Mouse (Mus musculus) brain, embryonic 14.5 days (tissue): ENCODE results near the gene Gpr153.

Experiments
- CTCF ChIP-seq: fragments of 200-500 bp; IDR thresholded peaks from 2 replicates; pipeline ENCODE4 v1.5.1; 2012; ENCODE audit warnings: inconsistent platforms, mild to moderate bottlenecking, moderate library complexity, borderline replicate concordance; ENCODE audit not compliant: insufficient read depth, insufficient read length; ENCODE audit errors: extremely low read depth
- POLR2A ChIP-seq: fragments of 200-500 bp; IDR thresholded peaks from 2 replicates; pipeline ENCODE4 v1.6.1; 2012; ENCODE audit warnings: mild to moderate bottlenecking, inconsistent platforms, borderline replicate concordance; ENCODE audit not compliant: poor library complexity, insufficient read depth, insufficient read length, severe bottlenecking; ENCODE audit errors: extremely low read depth

- TF ChIP-seq CTCF (no peak), POLR2A (no peak)
Observed at GRCm38 (mm10) chr4:152253183-152253759, 20.8 kb upstream of the Gpr153 start.
